7 mouse cellular contexts compared by ENCODE assay signal in genomic region chr10:89686139-89686808, GRCm38 (mm10). TPM values are rescaled to one million over a fixed set of nuclear protein-coding genes. Genes with fewer than 3 reads are reported as not detected.
DNase-seq lines count a peak whose midpoint lies in the region; ATAC-seq and TF ChIP-seq lines count a peak whose summit lies in the region.

TSS of gene Scyl2 (minus strand) at chr10:89686285.

- DNase-seq in adrenal gland, adult 8-10 months: peak; percentile 93
- DNase-seq in embryo, embryonic 9.5 days (ENCODE audit: extremely low spot score): peak; percentile 91
- peak; percentile 62 for DNase-seq in gonadal fat pad, adult 2 months (ENCODE audit: low read depth)
- peak; percentile 95 for DNase-seq in left cerebral cortex, postnatal 4 days

- peak within 1 kb of the TSS; percentile 86 for H3K4me2 ChIP-seq in intestine, postnatal 0 days (replicated peaks; ENCODE audit: low read depth)
- peak within 1 kb of the TSS; percentile 89 for H3K4me2 ChIP-seq in midbrain, embryonic 12.5 days (replicated peaks)

- H3K4me3 ChIP-seq in intestine, postnatal 0 days (ENCODE audit: low read depth, low read length): peak within 1 kb of the TSS; percentile 99
- H3K4me3 ChIP-seq in midbrain, embryonic 12.5 days: peak within 1 kb of the TSS; percentile 100
- peak within 1 kb of the TSS; percentile 90 for H3K4me3 ChIP-seq in small intestine, adult 2 months (ENCODE audit: low read depth, low read length)

- H3K36me3 ChIP-seq in intestine, postnatal 0 days (ENCODE audit: control insufficient read depth, insufficient read depth): no peaks in the 10 kb centered on the region; the same call in 1 of the 2 replicates
- 0 out of 2 replicates have a peak, but pooled peaks cover 5% of the 10 kb centered on the region for H3K36me3 ChIP-seq in midbrain, embryonic 12.5 days
- H3K36me3 ChIP-seq in small intestine, adult 2 months (ENCODE audit: control insufficient read depth, insufficient read depth, low read length): no peaks in the 10 kb centered on the region

- H3K27ac ChIP-seq in intestine, postnatal 0 days (ENCODE audit: low read depth, low read length): peak within 1 kb of the TSS; percentile 91
- H3K27ac ChIP-seq in midbrain, embryonic 12.5 days (replicated peaks): peak within 1 kb of the TSS; percentile 77
- H3K27ac ChIP-seq in small intestine, adult 2 months (ENCODE audit: insufficient read depth, low read depth, low read length): peak within 1 kb of the TSS; percentile 50

- no peaks in the 10 kb centered on the region for H3K4me1 ChIP-seq in intestine, postnatal 0 days (replicated peaks; ENCODE audit: control insufficient read depth, insufficient read depth, low read length)
- H3K4me1 ChIP-seq in midbrain, embryonic 12.5 days: peaks cover 18% of the 10 kb centered on the region
- peaks cover 5% of the 10 kb centered on the region; the same call in 1 of the 2 replicates for H3K4me1 ChIP-seq in small intestine, adult 2 months (ENCODE audit: control insufficient read depth, insufficient read depth, insufficient read length, low read length)

- TF ChIP-seq CTCF in intestine, postnatal 0 days (IDR thresholded peaks at IDR 0.05; ENCODE audit: low read depth): no peak
- TF ChIP-seq CTCF in small intestine, adult 2 months (IDR thresholded peaks at IDR 0.05; ENCODE audit: extremely low read depth, insufficient read length, insufficient replicate concordance, low read depth, low read length): no peak

- H3K9ac ChIP-seq in intestine, postnatal 0 days (ENCODE audit: low read depth, low read length): peak within 1 kb of the TSS; percentile 94
- peak within 1 kb of the TSS; percentile 97 for H3K9ac ChIP-seq in midbrain, embryonic 12.5 days (replicated peaks)

- WGBS in intestine, postnatal 0 days: 2% methylated on average over 30 of the region's 31 CpGs
- WGBS in midbrain, embryonic 12.5 days: 5% methylated on average over 31 of the region's 31 CpGs
- WGBS in small intestine, adult 2 months: 1% methylated on average over 31 of the region's 31 CpGs

- H3K9me3 ChIP-seq in intestine, postnatal 0 days (ENCODE audit: control insufficient read depth): no peaks in the 10 kb centered on the region
- H3K9me3 ChIP-seq in midbrain, embryonic 12.5 days: no peaks in the 10 kb centered on the region

- no peaks in the 10 kb centered on the region for H3K27me3 ChIP-seq in intestine, postnatal 0 days (replicated peaks; ENCODE audit: control insufficient read depth, insufficient read depth, low read length)
- H3K27me3 ChIP-seq in midbrain, embryonic 12.5 days: peaks cover 4% of the 10 kb centered on the region; the same call in 1 of the 2 replicates
- H3K27me3 ChIP-seq in small intestine, adult 2 months (ENCODE audit: control insufficient read depth, insufficient read depth, low read length): no peaks in the 10 kb centered on the region

- ATAC-seq in intestine, postnatal 0 days: peak; percentile 99
- peak; percentile 99 for ATAC-seq in midbrain, embryonic 12.5 days (ENCODE audit: low FRiP score, low read depth)

- peak; percentile 59 for TF ChIP-seq POLR2A in small intestine, adult 2 months (IDR thresholded peaks at IDR 0.05; ENCODE audit: low read depth, low read length)

- intact Hi-C loops in left cerebral cortex, postnatal 4 days (cut with DNase I): no loop called here

RNA-seq across cellular contexts. Expression of gene Scyl2, which starts in this region (rescaled TPM):
- total RNA-seq in adrenal gland, adult 8-10 months (2022): 10 to 100 TPM; 41.1 to 52.0 (median 48.3) TPM
- polyA plus RNA-seq in gonadal fat pad, adult 2 months (2012; rRNA removed): 19.7 and 20.6 TPM in 2 replicates
- 4.6 and 5.3 TPM in 2 replicates for polyA plus RNA-seq in intestine, postnatal 0 days (2015; fragmentation: Nextera tagmentation; extraction: Ambion mirVana)
- 10 to 100 TPM; 46.3 to 48.2 TPM for total RNA-seq in left cerebral cortex, postnatal 4 days (2021)
- polyA plus RNA-seq in midbrain, embryonic 12.5 days (2016; fragmentation: Nextera tagmentation; extraction: Ambion mirVana): 13.5 and 13.9 TPM in 2 replicates
- 4.5 and 8.9 TPM in 2 replicates for polyA plus RNA-seq in small intestine, adult 2 months (2012; rRNA removed)

Comparison
In these comparisons a context has a peak if more than half of its experiments do, and no peak if none do; other contexts are left out.
1. Peak in every context shown above with its lines: DNase-seq, ATAC-seq, H3K4me3 ChIP-seq and H3K27ac ChIP-seq.